Mouse (Mus musculus): ENCODE data around the gene Fads2. TPM values are rescaled to one million over a fixed set of nuclear protein-coding genes. Genes with fewer than 3 reads are reported as not detected.

Fads2 gene
- polyA plus RNA-seq, 1 experiment from 2014 or later, result 28.3 TPM

- ATAC-seq (ENCODE audit: low FRiP score, low TSS enrichment), result no peak
- H3K4me3 ChIP-seq (ENCODE audit: low read length), result no peak overlapping the region
- H3K9ac ChIP-seq (ENCODE audit: low read depth, low read length), result no peak overlapping the region
- H3K27me3 ChIP-seq (ENCODE audit: control insufficient read depth, insufficient read depth, low read length), result no peaks in the 10 kb centered on the region
- no peak overlapping the region for H3K27ac ChIP-seq (ENCODE audit: low read depth, low read length)
- no peaks in the 10 kb centered on the region for H3K9me3 ChIP-seq (ENCODE audit: control insufficient read depth, low read length)
- no peaks in the 10 kb centered on the region for H3K4me1 ChIP-seq (ENCODE audit: control insufficient read depth, insufficient read depth, low read length)
- H3K4me2 ChIP-seq (replicated peaks; ENCODE audit: low read depth, low read length), result no peak overlapping the region
- H3K36me3 ChIP-seq (ENCODE audit: control insufficient read depth, insufficient read depth, low read length), result no peaks in the 10 kb centered on the region
- WGBS, result 32% methylated on average over 5 of the region's 5 CpGs
Measured at GRCm38 (mm10) chr19:10126479-10127250, 25.1 kb upstream of the Fads2 start.

GRCm38 (mm10) chr19:10123892-10124634, 22.5 kb upstream of the Fads2 start:
- H3K4me2 ChIP-seq (replicated peaks; ENCODE audit: low read depth, low read length), result no peak overlapping the region

GRCm38 (mm10) chr19:10122021-10122631, 20.6 kb upstream of the Fads2 start:
- no peak for ATAC-seq (ENCODE audit: low FRiP score, low TSS enrichment)
- Histone ChIP-seq H3K27ac (ENCODE audit: low read depth, low read length) (no peak overlapping the region), H3K4me1 (ENCODE audit: control insufficient read depth, insufficient read depth, low read length) (no peaks in the 10 kb centered on the region), H3K27me3 (ENCODE audit: control insufficient read depth, insufficient read depth, low read length) (no peaks in the 10 kb centered on the region), H3K4me3 (ENCODE audit: low read length) (no peak overlapping the region), H3K9me3 (ENCODE audit: control insufficient read depth, low read length) (no peaks in the 10 kb centered on the region), H3K4me2 (replicated peaks; ENCODE audit: low read depth, low read length) (no peak overlapping the region), H3K36me3 (ENCODE audit: control insufficient read depth, insufficient read depth, low read length) (no peaks in the 10 kb centered on the region), H3K9ac (ENCODE audit: low read depth, low read length) (no peak overlapping the region)
- 81% methylated on average over 5 of the region's 5 CpGs for WGBS

More at GRCm38 (mm10) chr19:10123892-10124634, 22.5 kb upstream of the Fads2 start:
- Histone ChIP-seq H3K4me3 (ENCODE audit: low read length) (no peak overlapping the region), H3K36me3 (ENCODE audit: control insufficient read depth, insufficient read depth, low read length) (no peaks in the 10 kb centered on the region), H3K9ac (ENCODE audit: low read depth, low read length) (no peak overlapping the region), H3K27ac (ENCODE audit: low read depth, low read length) (no peak overlapping the region), H3K27me3 (ENCODE audit: control insufficient read depth, insufficient read depth, low read length) (no peaks in the 10 kb centered on the region), H3K9me3 (ENCODE audit: control insufficient read depth, low read length) (no peaks in the 10 kb centered on the region), H3K4me1 (ENCODE audit: control insufficient read depth, insufficient read depth, low read length) (no peaks in the 10 kb centered on the region)
- ATAC-seq (ENCODE audit: low FRiP score, low TSS enrichment), result no peak
- WGBS, result 86% methylated on average over 7 of the region's 7 CpGs

- WGBS, result 82% methylated on average over 3 of the region's 3 CpGs
- Histone ChIP-seq H3K4me3 (ENCODE audit: low read length) (no peak overlapping the region), H3K9ac (ENCODE audit: low read depth, low read length) (no peak overlapping the region), H3K4me2 (replicated peaks; ENCODE audit: low read depth, low read length) (no peak overlapping the region), H3K9me3 (ENCODE audit: control insufficient read depth, low read length) (no peaks in the 10 kb centered on the region), H3K36me3 (ENCODE audit: control insufficient read depth, insufficient read depth, low read length) (no peaks in the 10 kb centered on the region), H3K4me1 (ENCODE audit: control insufficient read depth, insufficient read depth, low read length) (no peaks in the 10 kb centered on the region), H3K27ac (ENCODE audit: low read depth, low read length) (no peak overlapping the region), H3K27me3 (ENCODE audit: control insufficient read depth, insufficient read depth, low read length) (no peaks in the 10 kb centered on the region)
- no peak for ATAC-seq (ENCODE audit: low FRiP score, low TSS enrichment)
Measured at GRCm38 (mm10) chr19:10116641-10117040, 15.1 kb upstream of the Fads2 start.

- Histone ChIP-seq H3K9me3 (ENCODE audit: control insufficient read depth, low read length) (no peaks in the 10 kb centered on the region), H3K36me3 (ENCODE audit: control insufficient read depth, insufficient read depth, low read length) (no peaks in the 10 kb centered on the region), H3K27me3 (ENCODE audit: control insufficient read depth, insufficient read depth, low read length) (no peaks in the 10 kb centered on the region), H3K4me1 (ENCODE audit: control insufficient read depth, insufficient read depth, low read length) (no peaks in the 10 kb centered on the region), H3K27ac (ENCODE audit: low read depth, low read length) (no peak overlapping the region), H3K4me3 (ENCODE audit: low read length) (no peak overlapping the region), H3K4me2 (replicated peaks; ENCODE audit: low read depth, low read length) (no peak overlapping the region), H3K9ac (ENCODE audit: low read depth, low read length) (no peak overlapping the region)
- WGBS, result 80% methylated on average over 6 of the region's 6 CpGs
- no peak for ATAC-seq (ENCODE audit: low FRiP score, low TSS enrichment)
Measured at GRCm38 (mm10) chr19:10115373-10116158, 14.0 kb upstream of the Fads2 start.

- H3K4me2 ChIP-seq (replicated peaks; ENCODE audit: low read depth, low read length), result no peak overlapping the region
- no peaks in the 10 kb centered on the region for H3K27me3 ChIP-seq (ENCODE audit: control insufficient read depth, insufficient read depth, low read length)
- WGBS, result 79% methylated on average over 4 of the region's 4 CpGs
- H3K36me3 ChIP-seq (ENCODE audit: control insufficient read depth, insufficient read depth, low read length), result no peaks in the 10 kb centered on the region
- no peak overlapping the region for H3K4me3 ChIP-seq (ENCODE audit: low read length)
- no peak overlapping the region for H3K9ac ChIP-seq (ENCODE audit: low read depth, low read length)
- H3K4me1 ChIP-seq (ENCODE audit: control insufficient read depth, insufficient read depth, low read length), result no peaks in the 10 kb centered on the region
- no peak overlapping the region for H3K27ac ChIP-seq (ENCODE audit: low read depth, low read length)
- no peak for ATAC-seq (ENCODE audit: low FRiP score, low TSS enrichment)
- no peaks in the 10 kb centered on the region for H3K9me3 ChIP-seq (ENCODE audit: control insufficient read depth, low read length)
Measured at GRCm38 (mm10) chr19:10112956-10113355, 11.4 kb upstream of the Fads2 start.

GRCm38 (mm10) chr19:10108666-10109065, 7.1 kb upstream of the Fads2 start:
- no peak overlapping the region for H3K9ac ChIP-seq (ENCODE audit: low read depth, low read length)
- no peak overlapping the region for H3K4me3 ChIP-seq (ENCODE audit: low read length)
- WGBS, result 91% methylated on average over 2 of the region's 2 CpGs

GRCm38 (mm10) chr19:10108129-10108528, 6.6 kb upstream of the Fads2 start:
- Histone ChIP-seq H3K4me3 (ENCODE audit: low read length) (no peak overlapping the region), H3K9ac (ENCODE audit: low read depth, low read length) (no peak overlapping the region), H3K9me3 (ENCODE audit: control insufficient read depth, low read length) (no peaks in the 10 kb centered on the region), H3K27me3 (ENCODE audit: control insufficient read depth, insufficient read depth, low read length) (no peaks in the 10 kb centered on the region), H3K4me2 (replicated peaks; ENCODE audit: low read depth, low read length) (no peak overlapping the region), H3K27ac (ENCODE audit: low read depth, low read length) (no peak overlapping the region), H3K4me1 (ENCODE audit: control insufficient read depth, insufficient read depth, low read length) (no peaks in the 10 kb centered on the region), H3K36me3 (ENCODE audit: control insufficient read depth, insufficient read depth, low read length) (no peaks in the 10 kb centered on the region)
- 88% methylated on average over 1 of the region's 1 CpGs for WGBS
- ATAC-seq (ENCODE audit: low FRiP score, low TSS enrichment), result no peak

More at GRCm38 (mm10) chr19:10108666-10109065, 7.1 kb upstream of the Fads2 start:
- H3K4me1 ChIP-seq (ENCODE audit: control insufficient read depth, insufficient read depth, low read length), result no peaks in the 10 kb centered on the region
- no peak for ATAC-seq (ENCODE audit: low FRiP score, low TSS enrichment)
- H3K4me2 ChIP-seq (replicated peaks; ENCODE audit: low read depth, low read length), result no peak overlapping the region
- H3K9me3 ChIP-seq (ENCODE audit: control insufficient read depth, low read length), result no peaks in the 10 kb centered on the region
- H3K36me3 ChIP-seq (ENCODE audit: control insufficient read depth, insufficient read depth, low read length), result no peaks in the 10 kb centered on the region
- H3K27me3 ChIP-seq (ENCODE audit: control insufficient read depth, insufficient read depth, low read length), result no peaks in the 10 kb centered on the region
- no peak overlapping the region for H3K27ac ChIP-seq (ENCODE audit: low read depth, low read length)

Data from kidney, embryonic 14.5 days (tissue).